Mouse (Mus musculus) CH12.LX (cell line): Measurements from ENCODE around the gene Cmtm8. TPM values are rescaled to one million over a fixed set of nuclear protein-coding genes. Genes with fewer than 3 reads are reported as not detected.

Experiments used
- DNase-seq: peaks from one replicate; pipeline ENCODE4 v3.0.0-alpha.2; 2013; ENCODE audit errors: extremely low read depth
- H3K27ac ChIP-seq: 2 replicates; pipeline ENCODE4 v1.5.1; 2012; ENCODE audit warnings: low read depth, mild to moderate bottlenecking, control low read depth, moderate library complexity; ENCODE audit not compliant: insufficient read depth
- H3K27me3 ChIP-seq: replicated peaks from 2 replicates; pipeline ENCODE3; 2012; ENCODE audit warnings: inconsistent platforms
- H3K36me3 ChIP-seq, 2 experiments: replicated peaks in 1 of 2; 2 replicates each; pipeline versions ENCODE3 to v1.6.1; 2012; ENCODE audit warnings: inconsistent platforms in 1 of 2, low read length in 1 of 2, mild to moderate bottlenecking in 1 of 2, mixed read lengths in 1 of 2, moderate library complexity in 1 of 2; ENCODE audit not compliant: control insufficient read depth in 1 of 2, insufficient read depth in 1 of 2
- H3K4me1 ChIP-seq, 2 experiments: 2 replicates each; pipeline ENCODE4 v1.6.1; 2012; ENCODE audit warnings: inconsistent platforms in 1 of 2, moderate library complexity in 1 of 2; ENCODE audit not compliant: insufficient read depth in 2 of 2, control insufficient read depth in 1 of 2
- H3K4me2 ChIP-seq: 2 replicates; pipeline ENCODE4 v1.6.1; 2012; ENCODE audit warnings: low read depth, mild to moderate bottlenecking, control low read depth; ENCODE audit not compliant: poor library complexity, insufficient read depth, severe bottlenecking
- H3K4me3 ChIP-seq, 3 experiments: fragments of 150-350 bp in 1 of 3; sonication (generic) in 1 of 3; replicated peaks in 1 of 3; 2 replicates each; pipeline versions ENCODE3 to v1.5.1; 2011 to 2012; ENCODE audit warnings: low read depth in 2 of 3, low read length in 2 of 3, mild to moderate bottlenecking in 2 of 3, moderate library complexity in 2 of 3, control low read depth in 1 of 3, improper control_type of control experiment in 1 of 3, inconsistent platforms in 1 of 3, mixed read lengths in 1 of 3; ENCODE audit not compliant: poor library complexity in 1 of 3
- H3K79me2 ChIP-seq: replicated peaks from 2 replicates; pipeline ENCODE4 v1.6.1; 2012; ENCODE audit warnings: mild to moderate bottlenecking, moderate library complexity; ENCODE audit not compliant: control insufficient read depth, poor library complexity, insufficient read depth, severe bottlenecking; ENCODE audit errors: extremely low read depth
- H3K9ac ChIP-seq: 2 replicates; pipeline ENCODE4 v1.6.1; 2012; ENCODE audit warnings: low read depth, mild to moderate bottlenecking, control low read depth, moderate library complexity; ENCODE audit not compliant: insufficient read depth
- H3K9me3 ChIP-seq: replicated peaks from 2 replicates; pipeline ENCODE3; 2012; ENCODE audit warnings: low read length, inconsistent platforms, mixed read lengths
- BHLHE40 ChIP-seq: IDR thresholded peaks from 2 replicates; pipeline ENCODE4 v1.6.1; 2011; ENCODE audit warnings: mild to moderate bottlenecking, low read depth, low read length, improper control_type of control experiment
- CHD1 ChIP-seq: IDR thresholded peaks from 2 replicates; pipeline ENCODE4 v1.6.1; 2012; ENCODE audit warnings: low read depth, low read length, improper control_type of control experiment, inconsistent platforms
- CHD2 ChIP-seq: IDR thresholded peaks from 2 replicates; pipeline ENCODE4 v1.6.1; 2011; ENCODE audit warnings: low read length, improper control_type of control experiment
- E2F4 ChIP-seq: IDR thresholded peaks from 2 replicates; pipeline ENCODE4 v1.6.1; 2011; ENCODE audit warnings: low read depth, low read length, improper control_type of control experiment; ENCODE audit not compliant: insufficient replicate concordance
- ELF1 ChIP-seq: IDR thresholded peaks from 2 replicates; pipeline ENCODE4 v1.6.1; 2014; ENCODE audit warnings: low read depth, mild to moderate bottlenecking, inconsistent platforms, low read length, improper control_type of control experiment
- GABPA ChIP-seq: IDR thresholded peaks from 2 replicates; pipeline ENCODE4 v1.6.1; 2012; ENCODE audit warnings: low read depth, low read length, improper control_type of control experiment, inconsistent platforms; ENCODE audit not compliant: insufficient replicate concordance
- HCFC1 ChIP-seq: IDR thresholded peaks from 2 replicates; pipeline ENCODE4 v1.6.1; 2012; ENCODE audit warnings: low read depth, mild to moderate bottlenecking, inconsistent platforms, low read length, improper control_type of control experiment
- JUN ChIP-seq: IDR thresholded peaks from 2 replicates; pipeline ENCODE4 v1.6.1; 2011; ENCODE audit warnings: low read depth, mild to moderate bottlenecking, low read length, improper control_type of control experiment, moderate library complexity; ENCODE audit not compliant: insufficient read depth
- JUND ChIP-seq: conservative IDR thresholded peaks from 2 replicates; pipeline ENCODE4 v1.6.1; 2011; ENCODE audit warnings: low read depth, low read length, improper control_type of control experiment
- KAT2A ChIP-seq: IDR thresholded peaks from 2 replicates; pipeline ENCODE4 v1.6.1; 2012; ENCODE audit warnings: low read length, improper control_type of control experiment, inconsistent platforms; ENCODE audit not compliant: insufficient replicate concordance
- MAFK ChIP-seq: IDR thresholded peaks from 2 replicates; pipeline ENCODE4 v1.6.1; 2011; ENCODE audit warnings: low read length, improper control_type of control experiment; ENCODE audit not compliant: insufficient replicate concordance
- MAX ChIP-seq: IDR thresholded peaks from 2 replicates; pipeline ENCODE4 v1.6.1; 2011; ENCODE audit warnings: low read length, improper control_type of control experiment
- MAZ ChIP-seq: IDR thresholded peaks from 2 replicates; pipeline ENCODE4 v1.6.1; 2012; ENCODE audit warnings: low read depth, mild to moderate bottlenecking, inconsistent platforms, low read length, improper control_type of control experiment, moderate library complexity
- MEF2A ChIP-seq: IDR thresholded peaks from 2 replicates; pipeline ENCODE4 v1.6.1; 2014; ENCODE audit warnings: low read depth, mild to moderate bottlenecking, inconsistent platforms, low read length, improper control_type of control experiment, borderline replicate concordance
- MXI1 ChIP-seq: IDR thresholded peaks from 2 replicates; pipeline ENCODE4 v1.6.1; 2011; ENCODE audit warnings: mild to moderate bottlenecking, low read depth, low read length, improper control_type of control experiment
- MYC ChIP-seq: IDR thresholded peaks from 2 replicates; pipeline ENCODE4 v1.6.1; 2011; ENCODE audit warnings: low read depth, mild to moderate bottlenecking, improper control_type of control experiment, low read length
- PAX5 ChIP-seq: IDR thresholded peaks from 2 replicates; pipeline ENCODE4 v1.6.1; 2012; ENCODE audit warnings: low read length, inconsistent platforms, mixed read lengths
- POLR2AphosphoS2 ChIP-seq: IDR thresholded peaks from 2 replicates; pipeline ENCODE4 v1.6.1; 2011; ENCODE audit warnings: low read depth, low read length, improper control_type of control experiment
- TBP ChIP-seq: conservative IDR thresholded peaks from 2 replicates; pipeline ENCODE4 v1.6.1; 2011; ENCODE audit warnings: low read depth, low read length, improper control_type of control experiment
- TCF12 ChIP-seq: IDR thresholded peaks from 2 replicates; pipeline ENCODE4 v1.6.1; 2014; ENCODE audit warnings: low read depth, mild to moderate bottlenecking, inconsistent platforms, low read length, improper control_type of control experiment
- USF1 ChIP-seq: IDR thresholded peaks from 2 replicates; pipeline ENCODE4 v1.6.1; 2014; ENCODE audit warnings: low read depth, mild to moderate bottlenecking, inconsistent platforms, low read length, improper control_type of control experiment
- USF2 ChIP-seq: conservative IDR thresholded peaks from 2 replicates; pipeline ENCODE4 v1.6.1; 2011; ENCODE audit warnings: low read depth, low read length, improper control_type of control experiment
- ZC3H11A ChIP-seq: IDR thresholded peaks from 2 replicates; pipeline ENCODE4 v1.6.1; 2012; ENCODE audit warnings: low read depth, mild to moderate bottlenecking, inconsistent platforms, low read length, improper control_type of control experiment
- ZKSCAN1 ChIP-seq: IDR thresholded peaks from 2 replicates; pipeline ENCODE4 v1.6.1; 2012; ENCODE audit warnings: low read depth, inconsistent platforms, low read length, improper control_type of control experiment, borderline replicate concordance
- ZMIZ1 ChIP-seq: IDR thresholded peaks from 2 replicates; pipeline ENCODE4 v1.6.1; 2012; ENCODE audit warnings: low read depth, mild to moderate bottlenecking, inconsistent platforms, low read length, improper control_type of control experiment
- dilution Hi-C: fragments of 300-500 bp; cut with MboI; formaldehyde crosslinking; loops from 2 replicates; pipeline ENCODE4 v1.14.3; 2020; ENCODE audit warnings: low sequenced_read_pairs; ENCODE audit not compliant: extremely low pct_unique_long_range_greater_than_20kb, extremely low pct_ligation_motif_present
- in situ Hi-C: fragments of 300-500 bp; cut with MboI; formaldehyde crosslinking; loops from 3 replicates; pipeline ENCODE4 v1.14.3; 2019; ENCODE audit warnings: low sequenced_read_pairs, low pct_ligation_motif_present, low pct_unique_long_range_greater_than_20kb, mixed read lengths
- polyA plus RNA-seq: library from polyadenylated mRNA; unstranded; fragments of >175 nt; gene quantifications from 2 replicates; pipeline ENCODE4 v1.2.1, GENCODE M21; 2012; ENCODE audit warnings: low read depth; ENCODE audit not compliant: insufficient read length
- total RNA-seq, 2 experiments: library from RNA; depleted of rRNA; stranded (reverse); fragments of 300-350 nt in 1 of 2; fragments of >200 nt in 1 of 2; gene quantifications; 2 replicates each; pipeline ENCODE4 v1.2.3; 2012 to 2014

Gene Cmtm8
- total and polyA plus RNA-seq, 3 experiments = 1.6 to 4.1 (median 2.7) TPM

DNA sequence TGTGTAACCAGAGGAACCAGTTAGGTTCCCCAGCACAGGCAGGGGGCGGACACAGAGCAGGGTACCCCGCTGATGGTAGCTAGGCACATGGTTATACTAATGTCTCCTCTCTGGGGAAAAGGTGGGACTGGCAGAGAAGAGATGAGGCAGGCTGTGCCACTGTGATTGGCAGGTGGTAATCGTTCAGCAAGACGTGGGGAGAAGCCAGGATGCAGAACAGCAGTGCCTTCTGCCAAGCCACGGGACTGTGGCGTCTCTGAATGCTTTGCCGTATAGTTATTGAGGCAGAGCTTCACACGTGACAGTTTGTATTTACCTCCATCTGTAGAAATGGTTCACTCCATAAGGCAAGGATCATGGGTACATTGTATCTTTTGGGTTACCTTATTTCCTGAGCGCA, 10.7 kb upstream of the Cmtm8 start:
- no peak overlapping the region for H3K4me2 ChIP-seq
- no peak overlapping the region for H3K4me3 ChIP-seq
- no peak for DNase-seq
- no peaks in the 10 kb centered on the region for H3K9me3 ChIP-seq
- dilution Hi-C loops = no loop called here
- in situ Hi-C loops = no loop called here
- no peaks in the 10 kb centered on the region for H3K4me1 ChIP-seq
- no peaks in the 10 kb centered on the region for H3K36me3 ChIP-seq
- H3K27me3 ChIP-seq = peaks cover 11% of the 10 kb centered on the region
- H3K9ac ChIP-seq = no peak overlapping the region
- no peaks in the 10 kb centered on the region for H3K79me2 ChIP-seq
- no peak overlapping the region for H3K27ac ChIP-seq
- TF ChIP-seq MEF2A (no peak), PAX5 (no peak), MYC (no peak), ZC3H11A (no peak), ZKSCAN1 (no peak), ZMIZ1 (no peak), MAX (no peak), USF1 (no peak), CHD1 (no peak), CHD2 (no peak), USF2 (no peak), BHLHE40 (no peak), TCF12 (no peak), MAFK (no peak), TBP (no peak), E2F4 (no peak), MAZ (no peak), GABPA (no peak), JUND (no peak), ELF1 (no peak)

- H3K9me3 ChIP-seq = no peaks in the 10 kb centered on the region
- no peak overlapping the region for H3K9ac ChIP-seq
- H3K27me3 ChIP-seq = peaks cover 11% of the 10 kb centered on the region
- dilution Hi-C loops (no loop called here), in situ Hi-C loops (no loop called here)
- H3K4me3 ChIP-seq = no peak overlapping the region
- no peaks in the 10 kb centered on the region for H3K36me3 ChIP-seq
- no peak overlapping the region for H3K27ac ChIP-seq
- no peak for TF ChIP-seq MEF2A
- no peak for TF ChIP-seq USF2
- TF ChIP-seq POLR2AphosphoS2 = no peak
- no peak for TF ChIP-seq GABPA
- no peak for TF ChIP-seq KAT2A
- no peak for TF ChIP-seq MXI1
- no peak for TF ChIP-seq MAX
- TF ChIP-seq JUN = no peak
- TF ChIP-seq HCFC1 = no peak
- H3K4me2 ChIP-seq = no peak overlapping the region
- peaks cover 0 to 2% of the 10 kb centered on the region in 2 experiments; a peak in 1 of 4 replicates for H3K4me1 ChIP-seq
- no peak for DNase-seq
- no peaks in the 10 kb centered on the region for H3K79me2 ChIP-seq
Observed at GRCm38 (mm10) chr9:114853336-114853735, 9.4 kb upstream of the Cmtm8 start.
